8 mouse cellular contexts compared by ENCODE assay signal in the genomic region with DNA sequence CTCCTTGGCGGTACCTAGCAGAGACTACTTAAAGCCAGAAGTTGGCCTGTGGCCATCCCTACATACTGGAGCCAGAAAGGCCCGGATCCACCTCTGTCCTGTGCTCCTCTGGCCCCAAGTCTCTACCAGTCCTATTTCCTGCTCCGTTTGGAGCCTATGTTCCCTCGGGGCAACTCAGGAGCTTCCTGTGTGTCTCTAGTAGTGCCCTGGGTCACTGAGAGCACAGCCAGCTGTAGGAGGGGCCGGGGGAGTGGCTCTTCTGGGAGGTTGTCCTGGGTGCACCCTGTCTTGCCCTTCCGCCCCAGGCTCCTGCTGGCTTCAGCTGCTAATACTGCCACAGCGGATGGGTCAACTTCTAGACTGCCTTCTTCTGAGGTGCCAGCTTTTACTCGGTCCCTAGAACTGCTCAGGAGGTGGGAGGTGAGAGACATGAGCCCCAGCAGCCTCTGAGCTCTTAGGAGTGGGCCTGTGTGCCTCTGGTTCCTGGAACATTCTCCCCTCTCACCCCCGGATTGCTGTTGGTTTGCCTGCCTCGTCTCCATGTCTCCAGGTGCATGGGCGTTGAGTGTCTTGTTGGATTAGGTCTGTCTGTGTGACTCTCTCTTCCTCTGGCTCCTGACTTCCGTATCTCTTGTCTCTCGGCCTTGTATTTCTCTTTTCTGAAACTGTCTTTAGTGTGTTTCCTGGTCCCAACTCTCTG. TPM values are rescaled to one million over a fixed set of nuclear protein-coding genes. Genes with fewer than 3 reads are reported as not detected.
DNase-seq lines count a peak whose midpoint lies in the region; ATAC-seq lines count a peak whose summit lies in the region.

No protein-coding gene starts in this region.

- no peak overlapping the region for H3K9ac ChIP-seq in hindbrain, embryonic 14.5 days

- H3K27ac ChIP-seq in hindbrain, embryonic 14.5 days, result no peak overlapping the region

- ATAC-seq in granulocyte monocyte progenitor cell, adult 5-6 weeks (replicated peaks; ENCODE audit: poor library complexity, severe bottlenecking), result no peak
- no peak for ATAC-seq in hindbrain, embryonic 14.5 days (ENCODE audit: low FRiP score)

- no peaks in the 10 kb centered on the region for H3K27me3 ChIP-seq in hindbrain, embryonic 14.5 days (ENCODE audit: control insufficient read depth, insufficient read depth, low read length)

- intact Hi-C loops in gastrocnemius, postnatal 14 days (cut with DNase I; ENCODE audit: low total_unique reads), result no loop called here

- H3K36me3 ChIP-seq in hindbrain, embryonic 14.5 days (replicated peaks; ENCODE audit: control insufficient read depth, insufficient read depth), result peaks cover 86% of the 10 kb centered on the region

- no peaks in the 10 kb centered on the region for H3K9me3 ChIP-seq in hindbrain, embryonic 14.5 days (ENCODE audit: control insufficient read depth, low read length)

- DNase-seq in gastrocnemius, postnatal 25 days, result peak; percentile 68
- DNase-seq in gastrocnemius, postnatal 14 days, result no peak
- peak; percentile 39 for DNase-seq in urinary bladder, adult 2 months (ENCODE audit: low spot score)
- no peak for DNase-seq in urinary bladder, postnatal 10 days (ENCODE audit: low spot score)
- DNase-seq in kidney, postnatal 25 days, result peak; percentile 76 to 91
- no peak for DNase-seq in frontal cortex, postnatal 25 days (ENCODE audit: low spot score in 2 of 2)
- no peak for DNase-seq in hindbrain, embryonic 14.5 days (ENCODE audit: low spot score)

- no peak overlapping the region for H3K4me3 ChIP-seq in hindbrain, embryonic 14.5 days (replicated peaks; ENCODE audit: low read length)

- 83% methylated on average over 13 of the region's 13 CpGs for WGBS in hindbrain, embryonic 14.5 days

- H3K4me1 ChIP-seq in hindbrain, embryonic 14.5 days (replicated peaks; ENCODE audit: control insufficient read depth, insufficient read depth, low read length), result no peaks in the 10 kb centered on the region

- no peak overlapping the region for H3K4me2 ChIP-seq in hindbrain, embryonic 14.5 days (replicated peaks)

RNA-seq across cellular contexts. Expression of gene Tnk2, which starts 29.3 kb away (rescaled TPM):
- 10 to 100 TPM; 35.7 to 41.4 TPM for total RNA-seq in gastrocnemius, postnatal 25 days (2021)
- total RNA-seq in gastrocnemius, postnatal 14 days (2021), result 10 to 100 TPM; 34.6 to 42.8 TPM
- 106 and 114 TPM in 2 replicates for polyA plus RNA-seq in urinary bladder, adult 2 months (2012; rRNA removed)
- total RNA-seq in granulocyte monocyte progenitor cell, adult 5-6 weeks (2014; fragmentation: Nextera tagmentation), result 11.0 and 12.9 TPM in 2 replicates
- 8.8 and 14.8 TPM in 2 replicates for total RNA-seq in granulocyte monocyte progenitor cell, adult 5-6 weeks (2017)
- polyA plus RNA-seq in hindbrain, embryonic 14.5 days (2014; fragmentation: Nextera tagmentation; extraction: Ambion mirVana), result 17.4 and 20.0 TPM in 2 replicates

Comparison
In these comparisons a context has a peak if more than half of its experiments do, and no peak if none do; other contexts are left out.
1. DNase-seq: peak in gastrocnemius, postnatal 25 days (single experiment), urinary bladder, adult 2 months (single experiment) and kidney, postnatal 25 days (2 of 2); none in gastrocnemius, postnatal 14 days (single experiment), urinary bladder, postnatal 10 days (single experiment), frontal cortex, postnatal 25 days (0 of 2) and hindbrain, embryonic 14.5 days (single experiment).